Mouse (Mus musculus) c-Kit-positive CD71-positive TER-119-negative erythroid progenitor cells, embryonic 14.5 days (primary cell): ENCODE results near the gene Gucd1.
"Not testable (repeated sequence)": the region's sequence is repeated elsewhere in the genome, so short reads cannot be mapped to it uniquely, and the experiment has no call there.

Source experiments
- DNase-seq: peaks from one replicate; pipeline ENCODE4 v3.0.0-alpha.2; 2013; ENCODE audit warnings: low read depth

Gene Gucd1

DNA sequence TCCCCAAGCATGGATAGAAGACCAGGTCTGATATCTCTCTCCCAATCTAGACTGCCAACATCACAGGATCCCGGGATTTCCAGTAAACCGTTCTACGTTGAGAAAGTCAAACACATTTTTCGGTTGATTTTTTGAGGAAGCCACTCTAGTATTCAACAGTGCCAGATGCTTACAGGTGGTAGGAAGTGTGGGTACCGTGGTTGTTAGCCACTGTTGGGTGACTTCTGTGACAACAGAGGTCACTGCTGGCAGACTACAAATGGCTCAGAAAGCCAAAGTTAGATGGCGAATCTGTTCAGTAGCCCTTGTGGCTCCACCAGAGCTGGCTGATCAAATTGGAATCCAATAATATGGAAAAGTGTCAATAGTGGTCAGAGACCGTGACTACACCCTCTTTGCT is 14.1 kb downstream of the Gucd1 start:
- no peak for DNase-seq

DNA sequence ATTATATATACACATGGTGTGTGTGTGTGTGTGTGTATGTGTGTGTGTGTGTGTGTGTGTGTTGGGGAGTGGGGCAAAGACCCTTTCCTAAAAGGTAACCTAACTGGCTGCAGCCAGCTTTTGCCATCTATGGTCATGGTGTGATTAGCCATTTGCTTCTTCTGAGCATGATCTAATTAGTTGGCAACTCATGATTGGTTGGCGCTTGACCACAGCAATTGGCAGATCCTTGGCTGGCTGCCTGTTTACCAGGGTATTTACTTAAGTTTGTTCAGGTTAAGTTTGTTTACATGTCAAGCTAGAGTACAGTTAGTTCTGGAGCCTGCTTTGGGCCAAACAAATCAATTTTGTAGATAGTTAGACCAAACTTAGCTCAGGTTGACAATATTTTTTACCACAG is 16.1 kb downstream of the Gucd1 start:
- no peak for DNase-seq

- peak; percentile 44 for DNase-seq
Observed at GRCm38 (mm10) chr10:75500345-75500744, 17.4 kb downstream of the Gucd1 start.

DNA sequence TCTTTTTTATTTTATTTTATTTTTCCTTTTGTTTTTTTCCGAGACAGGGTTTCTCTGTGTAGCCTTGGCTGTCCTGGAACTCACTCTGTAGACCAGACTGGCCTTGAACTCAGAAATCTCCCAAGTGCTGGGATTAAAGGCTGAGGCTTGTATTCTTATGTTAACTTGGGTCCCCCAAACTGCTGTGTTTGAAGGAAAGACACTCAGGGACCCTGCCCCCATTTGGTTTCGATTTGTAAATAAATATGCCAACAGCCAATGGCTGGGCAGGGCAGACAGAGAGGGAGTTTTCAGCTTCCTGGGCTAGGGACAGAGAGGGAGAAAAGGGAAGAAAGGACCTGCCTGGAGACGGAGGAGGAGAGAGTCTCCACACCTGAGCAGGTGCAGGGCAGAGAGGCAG is 18.0 kb downstream of the Gucd1 start:
- no peak for DNase-seq

- DNase-seq: not testable (repeated sequence)
Observed at GRCm38 (mm10) chr10:75499214-75499613, 18.6 kb downstream of the Gucd1 start.

- DNase-seq: no peak
Observed at GRCm38 (mm10) chr10:75495921-75496320, 21.9 kb downstream of the Gucd1 start.

GRCm38 (mm10) chr10:75495304-75495703 is 22.5 kb downstream of the Gucd1 start:
- no peak for DNase-seq

DNA sequence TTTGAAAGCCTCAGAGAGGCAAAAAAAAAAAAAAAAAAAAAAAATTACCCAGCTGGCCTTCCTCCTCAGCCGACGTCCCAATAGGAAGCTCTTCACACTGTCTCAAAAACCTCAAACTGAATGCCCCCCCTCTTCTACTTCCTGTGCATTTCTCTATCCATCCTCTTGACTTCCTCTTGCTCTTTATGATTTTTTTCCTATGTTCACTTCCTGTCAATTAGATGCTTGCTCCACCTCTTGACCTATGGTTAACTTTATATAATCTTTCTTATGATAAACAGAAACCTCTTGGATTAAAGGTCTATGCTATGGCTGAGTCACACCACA is 25.9 kb downstream of the Gucd1 start:
- no peak for DNase-seq

DNA sequence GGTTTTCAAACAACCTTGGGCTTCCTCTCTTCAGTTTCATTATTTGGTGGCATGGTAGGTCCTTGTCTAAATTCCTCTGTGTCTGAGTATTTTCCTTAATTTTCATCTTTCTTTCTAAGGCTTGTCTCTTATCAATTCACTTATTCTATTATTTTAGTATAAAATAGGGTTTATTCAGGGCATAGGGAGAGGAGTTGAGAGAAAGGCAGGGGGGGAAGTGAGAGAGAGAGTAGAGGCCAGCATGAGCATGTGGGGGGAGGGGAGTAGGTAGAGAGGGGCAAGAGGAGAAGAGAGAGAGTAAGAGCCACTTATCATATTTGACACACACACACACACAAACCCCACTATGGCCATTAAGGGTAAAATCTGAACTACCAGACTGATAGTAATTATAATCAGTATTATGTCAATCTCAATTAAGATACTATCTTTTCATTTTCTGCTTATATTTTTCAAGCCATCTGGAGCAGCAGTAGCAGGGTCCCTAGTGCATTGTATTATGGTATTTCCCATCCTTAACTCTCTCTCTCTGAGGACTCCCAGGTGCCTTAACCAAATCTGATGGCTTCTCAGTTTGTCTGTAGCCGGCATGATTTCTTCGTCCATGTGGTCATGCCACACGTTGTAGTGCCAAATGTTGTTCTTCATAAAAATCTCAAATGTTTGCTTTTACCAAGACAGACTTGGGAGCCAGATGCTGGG is 26.4 kb downstream of the Gucd1 start:
- no peak for DNase-seq

DNA sequence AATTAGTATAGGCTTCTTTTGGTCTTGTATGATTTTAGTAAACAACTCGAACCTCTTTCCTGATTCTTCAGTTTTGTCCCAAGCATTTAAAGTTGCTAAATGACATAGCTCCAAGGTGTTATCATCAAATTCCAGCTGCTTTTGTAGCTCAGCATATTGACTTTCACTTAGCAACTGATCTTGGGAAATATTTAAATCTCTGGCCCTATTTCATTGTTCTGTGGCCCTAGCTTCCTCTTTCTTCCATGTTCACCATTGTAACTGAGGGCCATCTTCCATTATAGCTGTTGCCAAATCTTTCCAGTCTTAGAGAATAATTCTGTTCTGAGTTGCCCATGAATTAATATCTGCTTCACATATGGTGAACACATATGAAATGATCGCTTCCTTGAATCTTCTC is 27.0 kb downstream of the Gucd1 start:
- DNase-seq: no peak

DNA sequence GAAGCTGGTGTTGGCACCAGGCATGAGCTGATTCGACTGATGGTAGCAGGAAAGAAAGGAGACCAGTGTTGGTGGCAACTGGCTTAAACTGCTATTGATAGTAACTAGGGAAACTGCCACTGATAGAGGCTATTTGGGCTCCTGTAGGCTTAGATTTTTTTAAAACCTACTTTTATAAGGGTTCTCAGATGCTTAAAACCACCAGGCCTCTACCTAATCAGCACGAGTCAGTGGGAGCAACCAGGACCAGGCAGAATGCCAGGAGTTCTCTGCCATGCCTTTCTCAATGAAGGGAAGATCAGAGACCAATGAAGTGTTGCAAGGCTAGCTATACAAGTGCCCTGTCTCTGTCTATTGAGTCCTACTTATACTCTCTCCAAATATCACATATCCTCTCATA is 28.2 kb downstream of the Gucd1 start:
- no peak for DNase-seq

- no peak for DNase-seq
Observed at GRCm38 (mm10) chr10:75487131-75487530, 30.6 kb downstream of the Gucd1 start.

DNA sequence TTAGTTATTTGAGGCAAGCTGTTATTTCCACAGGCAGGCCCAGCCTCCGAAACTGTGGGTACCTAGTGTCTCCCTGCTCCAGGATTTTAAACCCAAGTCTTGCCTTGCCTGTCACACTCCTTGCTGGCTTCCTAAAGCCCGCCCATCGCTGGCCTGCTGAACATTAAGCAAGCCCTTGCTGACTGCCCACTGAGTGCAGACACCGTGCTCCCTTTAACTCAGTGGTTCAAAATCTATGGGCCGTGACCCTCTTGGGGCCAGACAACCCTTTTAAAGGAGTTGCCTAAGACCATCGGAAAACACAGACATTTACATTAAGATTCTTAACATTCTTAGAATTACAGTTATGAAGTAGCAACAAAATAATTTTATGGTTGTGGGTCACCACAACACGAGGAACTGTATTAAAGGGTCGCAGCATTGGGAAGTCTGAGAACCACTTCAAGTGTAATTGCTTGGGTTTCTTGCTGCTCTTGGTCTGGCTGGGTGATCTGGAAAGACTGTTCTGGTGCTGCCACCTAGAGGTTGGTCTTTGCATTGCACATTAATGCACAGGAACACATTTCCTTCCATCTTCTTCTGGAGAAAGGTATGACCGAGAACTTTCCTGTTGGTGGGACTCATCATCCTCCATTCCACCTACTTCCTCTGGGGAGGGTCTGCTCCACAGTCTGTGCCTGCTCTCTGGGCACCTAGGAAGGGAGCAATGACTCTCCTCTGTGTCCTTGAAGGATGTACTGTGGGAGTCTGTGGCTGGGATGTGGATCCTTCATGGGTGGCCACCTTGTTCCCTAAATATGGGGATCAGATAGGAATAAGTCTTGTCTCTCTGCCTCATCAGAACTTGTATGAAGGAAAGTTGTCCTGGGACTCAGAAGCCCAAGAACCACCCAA is 31.4 kb downstream of the Gucd1 start:
- peak; percentile 48 for DNase-seq

DNA sequence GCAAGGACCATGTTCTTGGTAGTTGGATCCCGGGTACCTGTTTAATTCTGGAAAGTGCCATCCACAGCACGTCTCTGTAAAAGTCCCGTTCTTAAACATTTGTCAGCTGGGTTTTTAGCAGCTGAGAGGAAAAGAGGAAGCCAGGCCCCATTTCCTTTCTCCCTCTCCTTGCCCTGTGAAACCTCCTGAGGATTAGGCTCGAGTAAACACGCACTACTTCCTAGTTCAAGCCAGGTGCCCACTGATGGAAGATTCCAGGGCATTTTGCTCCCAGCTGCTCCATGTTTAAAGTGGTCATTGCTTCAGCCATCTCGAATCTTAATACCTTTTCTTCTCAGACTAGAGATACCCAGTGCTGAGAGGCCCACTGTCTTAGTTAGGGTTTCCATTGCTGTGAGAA is 33.0 kb downstream of the Gucd1 start:
- no peak for DNase-seq

- DNase-seq: no peak
Observed at GRCm38 (mm10) chr10:75484066-75484465, 33.7 kb downstream of the Gucd1 start.

- no peak for DNase-seq
Observed at GRCm38 (mm10) chr10:75482919-75483483, 34.8 kb downstream of the Gucd1 start.

GRCm38 (mm10) chr10:75482271-75482670 is 35.5 kb downstream of the Gucd1 start:
- DNase-seq: no peak

DNA sequence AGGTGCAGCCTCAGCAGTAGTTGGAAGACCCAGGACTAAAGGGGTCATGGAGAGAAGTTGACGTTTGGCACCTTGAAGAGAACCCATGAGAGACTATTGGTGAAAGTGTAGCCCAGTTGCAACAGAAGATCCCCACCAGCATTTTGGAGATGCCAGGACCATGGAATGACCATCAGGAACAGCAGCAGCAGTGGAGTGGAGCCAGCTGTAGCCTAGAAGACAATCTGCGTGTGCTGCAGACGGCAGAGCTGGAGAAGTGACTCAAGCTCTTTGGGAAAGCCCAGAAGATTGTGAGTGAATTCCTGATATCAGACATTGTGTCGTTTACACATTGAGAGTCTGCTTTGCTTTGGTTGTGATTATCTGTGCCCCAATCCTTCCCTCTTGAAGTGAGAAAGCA is 36.1 kb downstream of the Gucd1 start:
- DNase-seq: no peak

DNA sequence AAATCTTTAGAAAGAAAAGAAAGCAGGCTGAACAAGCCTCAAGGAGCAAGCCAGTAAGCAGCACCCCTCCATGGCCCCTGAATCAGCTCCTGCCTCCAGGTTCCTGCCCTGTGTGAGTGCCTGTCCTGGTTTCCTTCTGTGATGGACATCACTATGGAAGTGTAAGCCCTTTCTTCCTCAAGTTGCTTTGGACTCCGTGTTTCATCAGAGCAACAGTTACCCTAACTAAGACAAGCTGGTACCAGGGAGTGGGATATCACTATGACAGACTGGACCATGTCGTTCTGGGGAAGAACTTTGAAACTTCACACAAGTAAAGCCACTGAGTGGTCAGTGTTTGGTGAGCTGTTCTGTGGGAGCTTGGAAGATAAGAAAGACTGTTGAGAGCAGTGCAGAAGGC is 37.8 kb downstream of the Gucd1 start:
- no peak for DNase-seq

DNA sequence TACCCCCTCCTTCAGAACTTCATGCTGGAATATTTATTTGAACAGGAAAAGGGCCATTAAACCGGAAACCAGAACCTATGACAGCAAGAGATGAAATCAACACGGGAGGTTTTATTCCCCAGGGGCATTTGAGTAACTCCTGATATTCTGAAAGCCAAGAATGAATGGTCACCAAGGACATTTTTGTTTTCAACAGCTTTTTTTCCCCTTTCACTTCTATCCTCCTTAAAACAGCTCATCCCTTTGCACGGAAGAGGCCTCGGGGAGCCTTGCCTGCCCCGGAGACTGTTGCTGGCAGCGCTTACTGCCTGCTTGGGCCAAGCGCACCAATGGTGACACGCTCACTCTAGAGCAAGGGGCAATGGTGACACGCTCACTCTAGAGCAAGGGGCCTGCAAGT is 40.7 kb downstream of the Gucd1 start:
- DNase-seq: no peak

DNA sequence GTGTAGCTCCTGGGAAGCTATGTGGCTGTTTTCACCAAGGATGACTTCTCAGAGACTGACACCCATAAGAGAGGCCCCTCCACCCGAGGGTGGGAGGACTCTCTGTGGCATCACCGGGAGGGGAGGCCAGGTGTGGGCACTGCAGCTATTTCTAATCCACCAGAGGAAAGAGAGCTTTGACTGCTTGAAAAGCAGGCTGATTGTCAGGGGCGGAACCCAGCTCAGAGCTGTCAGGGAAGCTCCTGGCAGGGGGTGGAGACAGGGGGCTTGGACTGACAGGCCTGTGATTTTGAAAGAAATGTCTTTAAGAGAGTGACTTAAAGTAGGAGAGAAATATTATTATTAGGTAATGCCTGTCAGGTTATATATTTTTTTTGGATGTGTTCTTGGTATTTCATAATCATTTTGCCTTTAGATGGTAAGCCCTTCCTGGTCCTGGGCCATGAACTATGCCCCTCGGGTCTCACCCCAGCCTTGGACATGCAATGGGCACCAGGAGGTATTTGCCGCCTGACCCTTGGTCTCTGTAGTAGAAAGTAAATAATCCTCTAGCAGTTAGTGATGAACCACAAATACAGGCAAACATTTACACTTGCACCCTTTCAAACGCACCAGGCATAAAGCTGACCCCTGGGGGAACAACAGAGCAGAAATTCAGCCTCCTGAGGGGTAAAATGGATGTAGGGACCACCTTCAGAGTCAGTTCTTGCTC is 42.5 kb downstream of the Gucd1 start:
- not testable (repeated sequence) for DNase-seq

DNA sequence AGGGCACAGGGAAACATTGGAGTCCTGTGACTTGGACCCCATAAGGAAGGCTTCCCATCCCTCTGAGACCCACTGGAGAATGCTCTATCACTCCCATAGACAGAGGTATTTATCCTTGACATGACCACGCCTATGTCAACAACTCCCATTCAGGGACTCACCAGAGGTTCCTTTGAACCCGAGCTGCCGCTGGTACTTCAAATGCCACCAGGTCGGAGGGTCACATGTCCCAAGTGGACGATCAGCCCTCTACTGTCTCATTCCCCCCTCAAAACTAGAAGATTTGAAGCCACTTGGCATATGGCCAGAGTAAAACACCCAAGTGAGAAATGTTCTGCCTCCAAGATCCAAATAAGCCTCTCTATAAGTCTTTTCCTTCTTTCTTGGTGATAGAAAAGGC is 43.2 kb downstream of the Gucd1 start:
- no peak for DNase-seq

GRCm38 (mm10) chr10:75473411-75473810 is 44.4 kb downstream of the Gucd1 start:
- DNase-seq: no peak
